Mouse (Mus musculus): ENCODE measurements at regions not wholly inside any gene's neighbourhood (a gene's known extent, or its start where the extent isn't known, plus 50 kb on each side); places are given as distances from the start of the nearest gene placed in this dataset.
"Not testable (repeated sequence)": the region's sequence is repeated elsewhere in the genome, so short reads cannot be mapped to it uniquely, and the experiment has no call there.

DNA sequence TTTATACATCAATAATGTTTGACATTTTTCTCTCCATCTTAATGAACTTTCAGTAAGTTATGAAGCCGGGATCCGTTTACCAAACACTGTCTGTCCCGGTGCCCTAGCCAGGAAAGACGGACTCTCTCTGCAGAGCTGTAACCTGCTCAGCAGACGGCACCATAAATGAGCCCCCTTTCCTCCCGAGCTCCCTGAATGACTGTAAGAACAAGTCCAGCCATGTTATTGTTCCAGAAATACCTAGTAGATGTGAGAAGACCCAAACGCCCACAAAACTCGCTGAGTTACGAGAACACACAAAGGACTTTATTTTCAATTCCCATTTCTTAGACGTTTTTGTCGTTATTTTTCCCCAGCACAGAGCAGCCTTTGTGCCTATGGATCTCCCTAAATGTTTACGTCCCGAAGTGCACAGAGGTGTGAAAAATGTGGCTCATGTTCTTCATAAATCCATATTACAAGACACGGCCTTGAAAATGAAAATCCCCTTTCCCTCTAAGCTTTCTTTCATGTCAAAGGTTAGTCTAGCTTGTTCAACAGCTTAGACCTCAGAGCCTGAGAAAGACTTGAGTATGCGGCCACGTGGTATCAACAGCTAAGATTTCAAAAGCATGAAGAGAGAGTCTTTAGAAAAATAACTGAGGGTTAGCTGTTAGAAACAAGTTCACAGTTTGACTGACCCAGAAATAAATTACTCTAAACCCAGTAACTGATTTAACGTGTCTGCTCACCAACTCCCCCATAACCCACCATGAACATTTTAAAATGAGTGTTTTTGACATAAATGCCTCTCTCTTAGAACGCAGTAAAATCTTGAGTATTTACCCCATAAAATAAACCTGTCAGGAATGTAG lies 125.8 kb upstream of the Intu start:
- DNase-seq = no peak

- no peak for DNase-seq
These were observed 125.2 kb upstream of the Intu start for GRCm38 (mm10) chr3:40405949-40406236.

DNA sequence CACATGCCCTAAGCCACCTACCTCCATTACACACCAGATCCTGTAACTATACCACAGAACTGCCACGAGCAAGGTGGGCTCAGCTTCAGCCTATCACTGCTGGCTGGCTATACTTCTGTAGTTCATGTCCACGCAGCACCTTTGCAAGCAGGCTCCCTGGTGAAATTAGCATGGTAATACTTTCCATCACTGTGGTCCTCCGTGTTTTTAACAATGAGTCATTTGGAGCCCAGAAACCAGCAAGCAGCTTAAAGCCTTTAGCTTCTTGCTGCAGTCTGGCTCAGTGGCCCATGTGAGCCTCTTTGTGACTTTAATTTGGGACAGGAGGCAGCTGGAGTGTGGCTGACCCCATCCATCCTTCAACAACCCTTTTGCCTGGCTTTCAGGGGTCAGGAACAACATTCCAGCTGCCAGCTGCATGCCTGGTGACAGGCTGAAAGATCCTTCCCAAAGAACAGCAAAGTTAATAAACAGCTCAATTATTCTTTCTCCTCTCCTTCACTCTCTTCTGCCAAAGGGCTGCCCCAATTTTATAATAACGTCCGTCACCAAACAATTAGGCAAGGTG lies 122.1 kb upstream of the Intu start:
- no peak for DNase-seq

GRCm38 (mm10) chr3:40410749-40411310 lies 120.3 kb upstream of the Intu start:
- no peak for DNase-seq

GRCm38 (mm10) chr3:40425183-40425844 lies 105.8 kb upstream of the Intu start:
- DNase-seq = not testable (repeated sequence)

DNA sequence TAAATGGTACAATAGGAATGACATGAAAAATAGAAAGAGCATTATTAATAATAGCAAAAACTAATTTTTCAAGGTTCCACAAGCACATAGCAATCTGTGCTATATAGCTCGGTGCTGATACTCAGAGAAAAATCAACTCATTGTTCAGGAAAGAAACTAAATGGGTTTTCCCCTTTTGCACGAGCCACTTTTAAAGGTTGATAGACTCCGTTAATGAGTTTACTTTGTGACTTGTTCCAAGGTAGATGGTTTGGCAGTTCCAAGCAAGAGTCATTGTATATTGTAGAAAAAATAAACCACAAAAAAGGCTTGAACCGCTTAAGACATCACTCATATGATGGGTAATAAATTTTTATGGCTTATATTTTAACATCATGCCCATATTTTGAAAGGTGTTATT lies 105.0 kb upstream of the Intu start:
- DNase-seq = no peak

GRCm38 (mm10) chr3:40428021-40428420 lies 103.1 kb upstream of the Intu start:
- peak in 1 of 2 experiments; percentile 14 for DNase-seq

DNA sequence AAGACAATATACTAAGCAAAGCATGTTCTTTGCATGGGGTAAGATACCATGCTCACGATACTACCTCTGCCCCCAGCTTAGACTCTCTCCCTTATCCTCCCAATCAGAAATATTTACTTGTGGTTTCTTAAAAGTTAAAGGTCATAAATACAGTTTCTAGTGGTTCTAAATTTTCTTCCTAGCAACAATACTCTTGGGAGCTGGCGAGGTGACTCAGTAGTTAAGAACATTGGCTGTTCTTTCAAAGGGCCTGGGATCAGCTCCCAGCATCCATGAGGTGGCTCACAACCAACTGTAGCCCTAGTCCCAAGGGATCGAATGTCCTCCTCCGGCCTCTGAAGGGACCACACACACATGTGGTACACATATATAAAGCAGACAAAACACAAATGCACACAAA lies 92.8 kb upstream of the Intu start:
- DNase-seq = no peak

GRCm38 (mm10) chr3:40441092-40442036 lies 89.7 kb upstream of the Intu start:
- DNase-seq = no peak

DNA sequence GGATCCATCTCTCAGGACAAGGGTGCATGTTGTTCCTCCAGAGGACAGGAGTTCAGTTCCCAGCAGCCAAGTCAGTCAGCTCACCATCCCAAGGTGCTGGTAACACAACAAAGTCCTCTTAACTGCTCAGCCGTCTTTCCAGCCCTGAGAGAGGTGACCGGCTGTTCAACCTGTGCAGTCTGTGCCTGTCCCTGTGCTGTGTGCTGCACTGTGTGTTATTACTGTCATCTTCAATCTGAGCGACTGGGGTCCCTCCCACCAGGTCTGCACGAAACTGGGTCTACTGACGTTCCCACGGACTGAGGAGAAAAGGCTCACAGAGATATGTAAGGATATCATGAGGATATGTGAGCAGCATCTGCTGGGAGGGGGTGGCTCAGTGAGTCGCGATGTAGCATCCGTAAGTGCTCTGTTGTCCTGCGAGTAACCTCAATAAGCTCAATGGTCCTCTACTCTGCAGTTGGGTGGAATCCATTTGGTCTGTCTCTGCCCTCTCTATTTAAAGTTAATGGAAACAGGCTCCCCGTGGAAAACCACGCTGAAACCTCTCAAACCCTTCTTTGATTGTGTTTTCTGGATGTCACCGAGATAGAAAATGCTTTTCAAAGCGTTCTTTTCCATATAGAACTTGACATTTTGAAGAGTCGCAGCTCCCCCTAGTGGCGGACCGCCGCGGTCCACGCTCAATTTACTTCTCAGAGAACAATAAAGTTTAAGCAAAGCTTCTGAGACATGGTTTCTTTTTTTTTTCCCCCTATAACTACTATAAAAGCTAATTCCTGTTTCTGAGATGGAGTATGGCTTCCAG lies 87.1 kb upstream of the Intu start:
- DNase-seq = peak; percentile 78 to 79

GRCm38 (mm10) chr3:40452958-40453357 lies 78.1 kb upstream of the Intu start:
- no peak for DNase-seq

GRCm38 (mm10) chr3:40453552-40453951 lies 77.5 kb upstream of the Intu start:
- no peak for DNase-seq

- no peak for DNase-seq
These were observed 75.0 kb upstream of the Intu start for GRCm38 (mm10) chr3:40456070-40456469.

DNA sequence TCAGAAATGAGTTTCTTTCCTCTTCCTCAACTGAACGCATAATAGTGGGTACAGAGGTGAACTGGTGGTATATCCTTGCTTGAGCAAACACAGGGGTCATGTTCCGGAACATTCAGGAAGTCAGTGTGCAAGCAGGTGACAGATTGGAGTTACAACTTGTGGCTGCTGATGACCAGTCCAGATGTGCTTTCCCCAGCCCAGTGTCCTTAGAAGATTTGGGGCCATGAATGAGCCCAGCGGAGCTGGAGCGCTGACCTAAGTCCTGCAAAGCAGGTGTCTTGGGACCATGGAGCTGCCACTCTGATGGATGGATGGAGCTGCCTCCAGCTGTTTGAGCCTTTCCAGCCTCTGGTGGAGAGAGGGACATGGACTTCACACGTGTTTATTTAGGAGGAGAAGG lies 72.6 kb upstream of the Intu start:
- no peak for DNase-seq

DNA sequence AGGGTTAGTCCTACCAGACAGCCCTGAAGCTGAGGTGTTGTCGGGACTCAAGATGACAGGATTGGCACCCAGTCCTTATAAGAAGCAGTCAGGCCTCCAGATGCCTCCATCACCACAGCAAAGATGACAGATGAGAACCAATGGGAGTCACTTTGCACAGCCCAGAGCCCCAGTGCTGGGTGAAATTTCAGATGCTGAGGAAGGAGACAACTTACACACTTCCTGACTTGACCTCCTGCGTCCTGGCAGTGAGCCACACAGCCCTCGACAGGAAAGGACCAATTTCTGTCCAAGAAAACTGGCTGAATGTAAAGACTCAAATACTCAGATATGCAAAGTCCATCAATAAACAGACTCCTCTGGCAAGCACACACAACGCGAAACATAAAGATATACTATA lies 67.6 kb upstream of the Intu start:
- no peak for DNase-seq

GRCm38 (mm10) chr3:40470101-40470500 lies 61.0 kb upstream of the Intu start:
- no peak for DNase-seq

DNA sequence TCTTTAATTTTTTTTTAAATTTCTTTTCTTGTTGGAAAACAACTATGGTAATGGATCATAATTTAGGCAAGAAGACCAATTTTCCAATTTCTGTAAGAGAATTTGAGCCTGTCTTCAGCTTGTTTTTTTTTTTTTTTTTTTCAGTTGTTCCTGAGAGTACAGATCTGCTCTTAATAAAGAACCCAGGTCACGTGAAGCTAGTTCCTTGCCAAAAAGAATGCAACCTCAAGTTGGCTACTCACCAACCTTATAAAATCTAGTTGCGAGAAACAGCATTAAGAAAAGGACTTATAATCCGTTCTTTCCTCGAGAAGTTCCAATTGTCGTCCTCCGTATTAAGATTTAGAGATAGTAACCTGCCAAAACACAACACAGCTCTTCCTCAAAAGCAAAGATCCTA lies 58.3 kb upstream of the Intu start:
- no peak for DNase-seq

DNA sequence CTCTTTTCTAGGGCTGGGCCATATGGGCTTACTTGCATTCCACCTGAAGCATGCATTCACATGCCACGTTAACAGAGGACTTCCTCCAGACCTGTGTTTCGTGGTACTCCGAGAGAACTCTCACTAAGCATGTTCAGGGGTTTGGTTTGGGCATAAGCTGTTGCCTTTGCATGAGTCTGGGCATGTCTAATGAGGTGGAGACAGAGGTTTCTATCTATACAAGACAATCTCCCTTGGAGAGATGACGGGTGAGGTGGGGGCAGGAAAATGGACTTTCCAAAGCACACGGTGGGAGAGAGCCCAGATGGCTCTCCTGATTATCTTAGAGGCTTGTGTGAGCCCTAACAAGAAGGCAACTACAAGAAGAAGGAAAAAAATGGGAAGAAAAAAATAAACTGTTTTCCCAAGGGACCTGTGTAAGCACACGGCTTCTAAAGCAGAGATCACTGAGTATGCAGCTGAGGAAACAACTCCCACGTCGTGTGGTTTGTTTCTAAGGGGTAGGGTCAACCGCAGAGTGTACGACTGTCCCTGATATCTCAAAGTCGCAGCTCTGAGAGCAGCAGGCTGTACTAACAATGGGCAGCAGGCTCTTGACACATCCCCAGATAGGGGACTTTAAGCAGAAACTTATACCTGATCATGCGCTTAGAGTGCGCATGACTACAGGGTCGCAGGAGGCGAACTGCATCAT lies 50.7 kb upstream of the Intu start:
- no peak for DNase-seq
